Mouse (Mus musculus): ENCODE measurements at regions not wholly inside any gene's neighbourhood (a gene's known extent, or its start where the extent isn't known, plus 50 kb on each side); places are given as distances from the start of the nearest gene placed in this dataset.

DNA sequence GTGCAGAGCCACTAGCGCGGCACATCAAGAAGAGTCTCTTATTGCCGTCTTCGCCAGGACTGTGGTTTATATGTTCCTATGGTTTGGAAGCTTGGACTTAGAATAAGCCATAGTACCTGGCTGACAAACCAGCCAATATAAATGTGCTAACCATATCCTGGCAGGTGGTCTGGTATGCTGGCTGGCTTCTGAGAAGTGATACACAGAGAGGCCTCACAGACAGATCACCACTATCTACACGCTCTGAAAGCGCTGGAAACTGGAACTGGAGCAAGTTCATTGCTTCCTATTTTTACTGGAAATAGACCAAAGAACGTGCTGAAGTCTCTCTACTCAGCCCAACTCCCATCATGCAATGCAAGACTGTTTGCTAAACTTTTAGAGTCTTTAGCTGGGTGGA is 124.7 kb downstream of the Qpct start:
- Histone ChIP-seq H3K9me3 (replicated peaks; ENCODE audit: low read length) (no peaks in the 10 kb centered on the region), H3K4me1 (ENCODE audit: control insufficient read depth in 1 of 2, insufficient read depth in 2 of 2) (peaks cover 0 to 4% of the 10 kb centered on the region in 2 experiments; a peak in 1 of 4 replicates), H3K27me3 (replicated peaks) (no peaks in the 10 kb centered on the region), H3K9ac (ENCODE audit: insufficient read depth, low read depth) (no peak overlapping the region), H3K4me2 (ENCODE audit: insufficient read depth, low read depth, poor library complexity, severe bottlenecking) (no peak overlapping the region), H3K4me3 (replicated peaks in 1 of 3; ENCODE audit: low read depth in 2 of 3, low read length in 2 of 3, poor library complexity in 1 of 3) (no peak overlapping the region), H3K36me3 (replicated peaks in 1 of 2; ENCODE audit: control insufficient read depth in 1 of 2, insufficient read depth in 1 of 2, low read length in 1 of 2) (no peaks in the 10 kb centered on the region), H3K79me2 (replicated peaks; ENCODE audit: control insufficient read depth, extremely low read depth, insufficient read depth, poor library complexity, severe bottlenecking) (no peaks in the 10 kb centered on the region), H3K27ac (ENCODE audit: insufficient read depth, low read depth) (no peak overlapping the region)
- no peak for DNase-seq (ENCODE audit: extremely low read depth)
- TF ChIP-seq POLR2AphosphoS2 (IDR thresholded peaks at IDR 0.05; ENCODE audit: low read depth, low read length) (no peak), ETS1 (conservative IDR thresholded peaks at IDR 0.05; ENCODE audit: low read depth, low read length) (no peak), JUND (conservative IDR thresholded peaks at IDR 0.05; ENCODE audit: low read depth, low read length) (no peak), ZC3H11A (IDR thresholded peaks at IDR 0.05; ENCODE audit: low read depth, low read length) (no peak), HCFC1 (IDR thresholded peaks at IDR 0.05; ENCODE audit: low read depth, low read length) (no peak), TBP (conservative IDR thresholded peaks at IDR 0.05; ENCODE audit: low read depth, low read length) (no peak), MYC (IDR thresholded peaks at IDR 0.05; ENCODE audit: low read depth, low read length) (no peak)
- dilution Hi-C loops (cut with MboI; ENCODE audit: extremely low pct_ligation_motif_present, extremely low pct_unique_long_range_greater_than_20kb, low sequenced_read_pairs) = no loop called here
- in situ Hi-C loops (cut with MboI; ENCODE audit: low pct_ligation_motif_present, low pct_unique_long_range_greater_than_20kb, low sequenced_read_pairs) = no loop called here

DNA sequence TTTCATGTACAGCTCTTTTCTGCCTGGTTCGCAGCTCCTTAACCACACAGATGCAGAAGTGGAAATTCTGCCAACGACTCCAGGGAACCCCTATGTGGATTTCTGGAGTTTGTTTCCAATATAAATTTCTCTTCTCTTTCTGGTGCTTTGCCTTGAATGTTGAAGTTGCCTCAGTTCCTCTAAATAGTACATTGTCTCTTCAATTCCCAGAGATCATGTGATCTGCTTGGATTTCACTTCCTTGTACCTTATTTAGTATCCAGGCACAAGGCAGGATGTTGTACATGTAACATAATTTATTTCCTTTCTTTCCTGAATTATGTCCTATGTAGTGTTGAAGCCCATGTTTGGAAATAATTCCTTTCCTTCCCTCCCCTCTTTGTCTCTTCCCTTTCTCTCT is 123.7 kb downstream of the Qpct start:
- no peak overlapping the region for H3K27ac ChIP-seq (ENCODE audit: insufficient read depth, low read depth)
- in situ Hi-C loops (cut with MboI; ENCODE audit: low pct_ligation_motif_present, low pct_unique_long_range_greater_than_20kb, low sequenced_read_pairs) = no loop called here
- dilution Hi-C loops (cut with MboI; ENCODE audit: extremely low pct_ligation_motif_present, extremely low pct_unique_long_range_greater_than_20kb, low sequenced_read_pairs) = no loop called here

DNA sequence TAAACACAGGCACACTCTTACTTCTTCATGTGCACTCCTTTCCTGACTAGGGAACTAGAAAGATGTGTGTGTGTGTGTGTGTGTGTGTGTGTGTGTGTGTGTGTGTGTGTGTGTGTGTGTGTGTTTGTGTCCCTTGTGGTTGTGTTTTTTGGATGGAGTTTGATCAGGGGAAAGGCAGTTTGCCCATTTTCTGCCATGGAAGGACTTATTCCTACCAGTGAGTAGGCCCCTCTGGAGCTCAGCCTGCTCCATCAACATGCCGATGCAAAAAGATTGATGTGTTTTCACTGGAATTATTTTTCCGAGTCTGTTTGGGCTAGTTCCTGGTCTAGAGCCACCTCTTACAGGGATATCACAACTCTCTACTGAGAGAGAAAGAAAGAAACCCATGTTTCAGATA is 120.6 kb downstream of the Qpct start:
- Histone ChIP-seq H3K27me3 (replicated peaks) (no peaks in the 10 kb centered on the region), H3K4me3 (replicated peaks in 1 of 3; ENCODE audit: low read depth in 2 of 3, low read length in 2 of 3, poor library complexity in 1 of 3) (no peak overlapping the region), H3K79me2 (replicated peaks; ENCODE audit: control insufficient read depth, extremely low read depth, insufficient read depth, poor library complexity, severe bottlenecking) (no peaks in the 10 kb centered on the region), H3K4me1 (ENCODE audit: control insufficient read depth in 1 of 2, insufficient read depth in 2 of 2) (peaks cover 0 to 4% of the 10 kb centered on the region in 2 experiments; a peak in 1 of 4 replicates), H3K36me3 (replicated peaks in 1 of 2; ENCODE audit: control insufficient read depth in 1 of 2, insufficient read depth in 1 of 2, low read length in 1 of 2) (no peaks in the 10 kb centered on the region), H3K27ac (ENCODE audit: insufficient read depth, low read depth) (no peak overlapping the region), H3K9me3 (replicated peaks; ENCODE audit: low read length) (no peaks in the 10 kb centered on the region), H3K4me2 (ENCODE audit: insufficient read depth, low read depth, poor library complexity, severe bottlenecking) (no peak overlapping the region), H3K9ac (ENCODE audit: insufficient read depth, low read depth) (no peak overlapping the region)
- dilution Hi-C loops (cut with MboI; ENCODE audit: extremely low pct_ligation_motif_present, extremely low pct_unique_long_range_greater_than_20kb, low sequenced_read_pairs) = no loop called here
- in situ Hi-C loops (cut with MboI; ENCODE audit: low pct_ligation_motif_present, low pct_unique_long_range_greater_than_20kb, low sequenced_read_pairs) = no loop called here
- DNase-seq (ENCODE audit: extremely low read depth) = no peak
- TF ChIP-seq NELFE (IDR thresholded peaks at IDR 0.05; ENCODE audit: low read depth, low read length) (no peak), CHD2 (IDR thresholded peaks at IDR 0.05; ENCODE audit: low read length) (no peak), IRF4 (IDR thresholded peaks at IDR 0.05; ENCODE audit: low read depth, low read length) (no peak), USF1 (IDR thresholded peaks at IDR 0.05; ENCODE audit: low read depth, low read length) (no peak), POLR2A (IDR thresholded peaks at IDR 0.05; ENCODE audit: low read depth, low read length) (no peak), ZC3H11A (IDR thresholded peaks at IDR 0.05; ENCODE audit: low read depth, low read length) (no peak), MAFK (IDR thresholded peaks at IDR 0.05; ENCODE audit: insufficient replicate concordance, low read length) (no peak)

More for the DNA sequence above, 123.7 kb downstream of the Qpct start:
- Histone ChIP-seq H3K4me3 (replicated peaks in 1 of 3; ENCODE audit: low read depth in 2 of 3, low read length in 2 of 3, poor library complexity in 1 of 3) (no peak overlapping the region), H3K27me3 (replicated peaks) (no peaks in the 10 kb centered on the region), H3K9me3 (replicated peaks; ENCODE audit: low read length) (no peaks in the 10 kb centered on the region), H3K36me3 (replicated peaks in 1 of 2; ENCODE audit: control insufficient read depth in 1 of 2, insufficient read depth in 1 of 2, low read length in 1 of 2) (no peaks in the 10 kb centered on the region), H3K4me2 (ENCODE audit: insufficient read depth, low read depth, poor library complexity, severe bottlenecking) (no peak overlapping the region), H3K9ac (ENCODE audit: insufficient read depth, low read depth) (no peak overlapping the region), H3K4me1 (ENCODE audit: control insufficient read depth in 1 of 2, insufficient read depth in 2 of 2) (peaks cover 0 to 4% of the 10 kb centered on the region in 2 experiments; a peak in 1 of 4 replicates), H3K79me2 (replicated peaks; ENCODE audit: control insufficient read depth, extremely low read depth, insufficient read depth, poor library complexity, severe bottlenecking) (no peaks in the 10 kb centered on the region)
- TF ChIP-seq USF1 (IDR thresholded peaks at IDR 0.05; ENCODE audit: low read depth, low read length) (no peak), RAD21 (IDR thresholded peaks at IDR 0.05; ENCODE audit: low read depth, low read length) (no peak), NELFE (IDR thresholded peaks at IDR 0.05; ENCODE audit: low read depth, low read length) (no peak), ETS1 (conservative IDR thresholded peaks at IDR 0.05; ENCODE audit: low read depth, low read length) (no peak), ZNF384 (IDR thresholded peaks at IDR 0.05; ENCODE audit: low read depth, low read length) (no peak), CTCF (conservative IDR thresholded peaks at IDR 0.05 in 1 of 2, IDR thresholded peaks at IDR 0.05 in 1 of 2; ENCODE audit: low read depth in 2 of 2, low read length in 2 of 2) (no peak), RCOR1 (conservative IDR thresholded peaks at IDR 0.05; ENCODE audit: low read depth, low read length) (no peak), CHD1 (IDR thresholded peaks at IDR 0.05; ENCODE audit: low read depth, low read length) (no peak), PAX5 (IDR thresholded peaks at IDR 0.05; ENCODE audit: low read length) (no peak), CHD2 (IDR thresholded peaks at IDR 0.05; ENCODE audit: low read length) (no peak), NRF1 (IDR thresholded peaks at IDR 0.05; ENCODE audit: low read depth, low read length) (no peak)
- DNase-seq (ENCODE audit: extremely low read depth) = no peak
